Mouse (Mus musculus) frontal cortex, postnatal 14 days (tissue): ENCODE results near the gene Bdh1.
"Not testable (repeated sequence)": the region's sequence is repeated elsewhere in the genome, so short reads cannot be mapped to it uniquely, and the experiment has no call there.

Experiments used
- DNase-seq, 2 experiments: peaks; one replicate each; pipeline ENCODE4 v3.0.0; 2022; ENCODE audit warnings: low spot score in 2 of 2

Gene Bdh1

DNA sequence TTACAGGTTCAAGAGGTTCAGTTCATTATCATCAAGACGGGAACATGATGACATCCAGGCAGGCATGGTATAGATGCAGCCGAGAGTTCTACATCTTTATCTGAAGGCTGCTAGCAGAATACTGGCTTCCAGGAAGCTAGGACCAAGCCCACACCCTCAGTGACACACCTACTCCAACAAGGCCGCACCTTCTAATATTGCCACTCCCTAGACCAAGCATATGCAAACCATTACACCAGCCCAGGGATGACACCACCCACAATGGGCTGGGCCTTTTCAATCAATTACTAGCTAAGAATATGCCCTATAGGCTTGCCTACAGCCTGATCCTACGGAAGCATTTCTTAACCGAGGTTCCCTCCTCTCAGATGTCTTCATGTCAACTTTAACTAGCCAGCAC is 42.9 kb downstream of the Bdh1 start:
- DNase-seq = no peak

DNA sequence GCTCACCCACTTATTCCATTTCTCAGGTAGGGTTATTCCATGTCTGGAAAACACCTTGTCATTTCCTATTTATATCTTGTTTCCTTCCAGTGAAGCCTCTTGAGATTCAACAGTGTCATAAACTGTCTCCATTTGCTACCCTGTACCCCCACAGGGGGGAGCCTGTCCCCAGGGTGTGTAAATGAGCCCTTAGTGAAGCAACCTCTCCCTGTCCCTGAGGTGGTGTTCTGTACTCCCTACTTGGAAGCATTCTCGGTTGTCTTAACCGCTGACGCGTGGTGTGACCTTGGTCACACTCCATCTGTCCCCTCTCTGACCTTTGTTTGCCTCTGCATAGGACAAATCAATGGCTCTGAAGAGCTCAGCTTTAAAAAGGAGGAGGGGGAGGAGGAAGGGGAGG is 43.5 kb downstream of the Bdh1 start:
- peak in 1 of 2 experiments; percentile 60 for DNase-seq

DNA sequence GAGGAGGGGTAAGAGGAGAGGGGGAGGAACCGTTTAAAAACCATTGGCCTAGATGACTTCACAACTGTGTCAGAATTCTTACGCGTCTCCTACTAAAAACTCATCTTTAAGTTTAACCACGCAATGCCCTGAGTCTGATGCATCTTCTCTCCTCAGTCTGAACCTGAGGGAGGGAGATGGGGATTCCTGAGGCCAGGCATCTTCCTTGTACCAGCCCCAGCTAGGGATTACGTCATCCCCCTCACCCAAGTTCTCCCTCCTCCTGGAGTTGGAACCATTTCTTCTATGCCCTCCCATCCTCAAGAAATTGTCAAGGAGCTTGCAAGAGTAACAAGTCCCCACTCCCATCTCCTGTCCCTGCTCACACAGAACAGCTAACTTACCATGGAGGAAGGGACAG is 44.0 kb downstream of the Bdh1 start:
- no peak for DNase-seq

DNA sequence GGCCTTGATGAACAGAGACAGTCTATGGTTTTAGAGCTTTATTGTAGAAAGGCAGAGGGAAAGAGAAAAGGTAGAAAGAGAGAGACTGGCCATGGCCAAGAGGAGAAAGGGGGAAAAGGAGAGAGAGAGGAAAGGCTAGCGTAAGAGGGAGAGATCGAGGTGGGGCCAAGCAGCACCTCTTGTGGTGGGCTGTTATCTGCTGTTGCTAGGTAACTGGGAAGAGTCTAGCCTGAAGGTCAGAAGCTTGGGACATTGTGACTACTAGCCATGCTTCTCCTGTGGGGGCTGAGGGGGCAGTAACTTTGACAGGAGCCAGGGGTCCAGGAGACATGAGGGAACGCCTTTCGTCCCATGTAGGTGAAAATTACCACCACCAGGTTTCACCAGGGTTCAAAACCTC is 48.7 kb downstream of the Bdh1 start:
- DNase-seq = not testable (repeated sequence)

DNA sequence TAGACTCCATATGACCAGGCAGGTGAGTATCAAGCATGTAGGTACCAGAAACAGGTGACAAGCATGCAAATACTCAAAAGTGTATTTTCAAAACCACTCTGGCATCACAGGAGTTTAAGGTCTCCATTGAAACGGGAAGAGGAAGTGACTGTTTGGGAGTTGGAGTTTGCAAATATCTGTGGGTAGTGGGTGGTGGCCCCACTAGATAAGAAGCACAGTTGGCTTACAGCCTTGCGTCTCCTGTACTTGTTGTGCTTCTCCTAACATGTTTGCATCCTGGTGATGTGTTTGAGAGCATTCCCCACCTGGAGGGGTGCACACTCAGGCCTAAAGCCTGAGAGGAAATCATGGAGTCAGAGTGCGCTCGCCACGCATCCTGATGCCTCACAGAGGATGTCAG is 49.9 kb downstream of the Bdh1 start:
- no peak for DNase-seq

DNA sequence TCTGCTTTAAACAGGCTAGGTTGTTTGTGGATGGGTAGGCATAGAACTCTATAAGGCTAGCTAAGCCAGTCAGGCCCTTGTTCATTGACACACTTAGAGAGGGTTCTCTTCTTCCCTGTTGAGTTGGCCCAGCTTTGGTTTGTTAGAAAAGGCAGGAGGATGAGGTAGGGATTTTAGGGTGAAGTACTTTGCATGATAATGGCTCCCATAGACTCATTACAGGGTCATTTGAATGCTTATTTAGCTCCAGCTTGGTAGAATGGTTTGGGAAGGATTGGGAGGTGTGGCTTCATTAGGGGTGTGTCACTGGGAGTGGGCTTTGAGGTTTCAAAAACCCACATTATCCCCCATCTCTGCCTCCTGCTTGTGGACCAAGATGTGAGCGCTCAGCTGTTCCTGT is 51.1 kb downstream of the Bdh1 start:
- DNase-seq = no peak

DNA sequence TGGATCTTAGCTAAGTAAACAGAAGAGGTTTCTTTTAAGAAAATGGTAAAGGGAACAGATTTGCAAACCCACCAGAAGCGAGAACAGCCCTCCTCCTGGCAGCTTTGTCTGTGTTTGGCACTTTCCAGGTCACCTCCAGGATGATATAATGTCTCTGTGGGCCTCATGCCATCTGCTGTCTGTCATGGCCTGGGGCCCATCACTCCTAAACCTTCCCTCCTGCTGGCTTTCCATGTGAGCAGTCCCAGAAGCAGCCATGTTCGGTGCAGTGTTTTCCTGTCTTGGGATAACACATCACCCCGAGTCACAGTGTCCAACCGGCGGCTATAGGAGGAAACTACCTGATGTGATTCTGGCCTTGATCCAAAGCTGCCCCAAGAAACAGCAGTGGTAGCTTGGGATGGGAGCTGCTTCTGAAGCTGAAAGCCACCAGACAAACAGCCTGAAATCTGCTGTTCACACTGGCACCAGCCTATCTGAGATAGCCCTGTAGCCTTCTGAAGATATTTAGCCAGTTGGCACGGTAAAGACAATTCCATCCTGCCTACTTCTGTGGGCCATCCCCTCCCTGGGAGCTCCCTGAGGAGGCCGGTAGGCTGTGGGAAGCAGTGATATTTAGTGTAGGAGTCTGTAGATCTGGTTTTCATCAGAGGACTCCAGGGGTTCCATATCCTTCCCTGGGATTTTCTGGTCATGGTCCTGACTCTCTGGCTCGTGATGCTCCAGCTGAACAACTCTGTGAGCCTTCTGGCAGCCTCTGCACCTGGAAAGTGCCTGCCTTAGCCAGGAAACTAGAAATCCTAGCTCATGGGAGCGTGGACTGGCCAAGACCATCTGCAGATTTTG is 53.3 kb downstream of the Bdh1 start:
- no peak for DNase-seq

DNA sequence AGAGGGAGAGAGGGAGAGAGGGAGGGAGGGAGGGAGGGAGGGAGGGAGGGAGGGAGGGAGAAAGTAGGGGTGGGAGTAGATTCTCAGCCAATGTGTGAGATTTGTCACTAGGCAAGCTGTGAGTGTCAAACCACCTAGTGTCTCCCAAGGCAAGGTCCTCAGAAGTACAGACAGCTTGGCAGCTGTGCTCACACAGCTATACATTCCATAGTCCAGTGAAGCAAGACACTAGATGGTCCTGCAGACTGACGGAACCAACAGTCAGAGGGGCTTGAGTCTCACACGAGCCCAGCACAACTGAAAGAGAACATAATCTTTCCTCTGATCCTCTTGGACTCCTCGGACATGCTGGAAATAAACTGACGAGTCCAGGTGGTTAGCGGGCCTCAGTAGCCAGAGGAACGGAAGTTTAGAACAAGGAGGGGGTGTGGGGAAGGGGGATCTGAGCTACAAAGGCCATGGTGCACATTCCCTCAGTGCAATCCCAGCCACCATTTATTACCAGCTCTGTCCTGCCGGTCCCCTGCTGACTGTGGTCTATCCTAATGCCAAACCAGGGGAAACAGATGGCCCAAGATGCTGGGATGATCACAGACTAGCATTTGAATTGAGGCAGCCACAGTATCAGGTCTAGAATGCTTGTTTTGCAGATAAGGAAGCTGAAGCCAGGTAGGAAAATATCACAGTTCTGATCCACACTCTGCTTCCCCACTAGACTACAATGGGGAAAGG is 55.0 kb downstream of the Bdh1 start:
- DNase-seq = no peak

DNA sequence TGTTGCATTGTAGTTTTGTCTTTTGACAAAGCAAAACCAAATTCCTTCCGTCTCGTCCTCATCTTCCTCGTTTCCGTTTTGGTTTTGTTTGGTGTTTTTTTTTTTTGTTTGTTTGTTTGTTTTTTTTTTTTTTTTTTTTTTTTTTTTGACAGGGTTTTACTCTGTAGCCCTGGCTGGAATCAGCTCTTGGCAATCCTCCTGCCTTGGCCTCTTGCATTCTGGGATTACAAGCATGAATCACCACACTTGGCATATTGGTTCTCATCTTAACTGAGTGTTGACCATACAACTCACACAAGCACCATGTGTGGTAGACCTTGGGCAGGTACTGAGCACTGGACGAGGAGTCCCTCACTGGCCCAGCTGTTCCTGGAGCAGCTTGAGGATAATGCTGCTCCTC is 63.3 kb downstream of the Bdh1 start:
- DNase-seq = no peak

DNA sequence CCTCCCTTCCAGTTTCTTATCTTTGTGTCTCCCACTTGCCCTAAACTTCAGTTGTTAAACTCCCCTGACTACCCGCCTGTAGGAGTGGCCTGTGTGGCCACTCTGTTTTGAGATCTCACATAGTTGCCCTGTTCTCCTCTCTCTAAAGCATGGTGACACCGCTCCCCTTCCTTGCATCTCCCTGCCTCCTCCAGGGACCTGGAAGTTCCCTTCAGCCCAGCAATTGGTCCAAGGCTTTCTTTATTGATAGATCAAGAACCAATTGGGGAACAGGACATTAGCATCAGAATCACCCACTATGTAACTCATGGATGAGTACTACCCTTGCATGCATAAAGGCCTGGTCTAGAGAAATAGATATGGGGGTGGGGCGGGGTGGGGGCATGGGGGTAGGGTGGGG is 65.2 kb downstream of the Bdh1 start:
- DNase-seq = no peak

DNA sequence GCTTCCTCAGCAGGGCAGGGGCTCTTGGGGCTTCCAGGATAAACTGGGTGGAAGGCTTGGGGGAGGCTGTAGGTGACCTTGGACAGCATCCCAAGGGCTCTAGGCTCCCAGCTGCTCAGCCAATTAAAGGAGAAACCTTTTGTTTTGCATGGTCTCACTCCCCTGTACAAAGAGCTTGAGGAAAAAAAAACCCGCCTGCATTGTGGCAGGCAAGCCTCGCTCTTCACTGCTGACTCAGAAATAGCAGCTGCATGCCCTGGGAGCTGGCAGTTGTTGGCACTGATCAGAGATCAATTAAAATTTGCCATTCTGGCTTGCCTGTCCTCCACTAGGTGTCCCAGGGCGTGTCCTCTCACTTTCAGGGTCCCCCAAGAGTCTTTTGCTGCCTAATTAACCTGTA is 67.0 kb downstream of the Bdh1 start:
- DNase-seq = no peak

DNA sequence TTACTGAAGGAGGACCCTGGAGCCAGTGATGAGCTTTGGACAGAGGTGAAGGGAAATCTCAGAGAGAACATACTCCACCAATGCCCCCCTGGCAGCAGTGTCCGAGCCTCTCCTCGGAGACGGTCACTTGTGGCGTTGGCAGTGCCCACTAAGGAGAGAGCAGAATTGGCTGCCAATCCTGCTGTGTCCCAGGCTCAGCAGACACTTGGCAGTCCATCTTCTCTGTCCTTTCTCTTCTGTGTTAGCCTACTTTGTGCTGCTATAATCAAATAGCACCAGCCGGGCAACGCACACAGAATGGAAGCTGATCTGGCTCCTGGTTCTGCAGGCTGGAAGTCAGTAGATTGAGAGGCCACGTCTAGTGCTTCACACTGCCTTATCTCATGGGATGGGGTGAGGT is 68.9 kb downstream of the Bdh1 start:
- DNase-seq = no peak

DNA sequence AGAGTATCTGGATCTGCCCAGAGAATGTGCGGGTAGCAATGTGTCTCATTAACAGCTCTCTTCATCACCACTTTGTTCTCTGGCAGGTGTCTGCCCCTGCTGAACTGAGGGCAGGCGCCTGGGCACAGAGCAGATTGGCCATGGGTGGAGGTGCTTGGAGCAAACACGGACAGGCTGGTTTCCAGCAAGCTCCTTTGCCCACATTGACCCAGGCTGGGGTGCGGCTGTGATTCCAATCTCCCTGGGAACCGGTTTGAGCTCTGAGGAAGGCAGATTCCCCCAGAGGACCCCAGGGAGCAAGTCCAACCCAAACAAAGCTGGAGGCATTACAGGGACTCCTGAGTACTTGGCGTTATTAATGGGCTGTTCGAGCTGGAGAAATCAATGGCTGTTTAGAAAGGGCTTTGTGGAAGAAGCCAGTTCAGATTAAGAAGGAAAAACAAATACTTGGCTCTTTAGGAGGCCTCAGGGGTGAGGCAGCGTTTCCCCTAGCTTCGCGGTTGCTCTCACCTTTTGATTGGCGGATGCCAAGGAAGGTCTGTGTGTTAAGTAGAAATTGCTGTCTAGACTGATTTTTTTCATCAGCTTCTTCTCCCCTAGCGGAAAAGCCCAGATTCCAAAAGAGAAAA is 71.0 kb downstream of the Bdh1 start:
- DNase-seq = no peak

DNA sequence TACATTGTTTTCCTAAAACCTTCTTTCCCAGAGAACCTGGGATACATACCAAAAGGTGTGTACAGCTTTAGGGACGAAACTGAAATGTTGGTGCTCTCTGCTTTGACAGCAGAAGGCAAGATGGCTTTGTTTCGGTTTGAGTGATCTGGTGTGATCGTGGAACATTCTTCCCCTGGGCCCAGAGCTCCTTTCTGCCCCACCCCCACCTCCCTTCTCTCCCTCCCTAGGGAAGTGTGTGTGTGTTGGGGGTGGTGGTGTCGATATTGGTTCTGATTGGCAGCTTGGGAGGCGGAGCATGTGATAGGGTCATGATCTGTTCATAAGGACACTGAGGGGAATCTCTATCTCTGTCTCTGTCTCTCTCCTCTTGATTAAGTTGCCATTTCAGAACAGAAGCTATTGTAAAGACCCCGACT is 71.5 kb downstream of the Bdh1 start:
- DNase-seq = no peak

DNA sequence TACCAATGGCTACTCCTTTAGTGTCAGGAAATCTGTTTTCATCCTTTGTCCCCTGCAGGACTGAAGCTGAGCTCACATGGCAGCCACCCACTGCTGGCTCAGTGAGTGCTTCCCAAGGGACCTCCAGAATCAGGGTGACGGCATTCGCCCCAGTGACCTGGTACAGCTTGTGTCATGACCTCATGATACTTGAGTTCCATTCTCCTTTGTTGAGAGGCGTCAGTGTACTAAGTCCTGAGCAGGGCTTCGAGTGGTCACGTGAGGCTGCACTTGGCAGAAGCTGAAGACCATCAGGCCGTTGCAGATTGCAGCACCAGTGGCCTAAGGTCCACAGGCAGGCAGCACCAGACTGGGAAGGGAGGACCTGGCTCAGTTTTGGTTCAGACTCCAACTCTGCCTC is 71.9 kb downstream of the Bdh1 start:
- no peak for DNase-seq

DNA sequence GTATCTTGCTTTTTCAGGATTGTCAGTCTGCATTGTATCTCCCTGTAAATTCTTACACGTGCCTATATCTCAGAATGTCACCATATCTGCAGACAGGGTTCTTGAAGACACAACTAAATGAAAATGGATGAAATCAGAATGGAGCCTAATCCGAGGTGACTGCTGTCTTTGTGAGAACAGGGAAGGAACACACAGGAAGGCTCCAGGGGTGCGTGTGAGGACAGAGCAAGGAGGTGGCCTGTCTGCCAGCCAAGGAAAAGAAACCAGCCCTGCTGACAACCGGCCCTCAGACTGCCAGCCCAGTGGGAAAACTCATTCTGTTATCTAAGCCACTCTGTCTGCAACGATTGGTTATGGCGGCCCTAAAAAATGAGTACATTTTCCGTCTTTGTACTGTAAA is 73.3 kb downstream of the Bdh1 start:
- DNase-seq = no peak

DNA sequence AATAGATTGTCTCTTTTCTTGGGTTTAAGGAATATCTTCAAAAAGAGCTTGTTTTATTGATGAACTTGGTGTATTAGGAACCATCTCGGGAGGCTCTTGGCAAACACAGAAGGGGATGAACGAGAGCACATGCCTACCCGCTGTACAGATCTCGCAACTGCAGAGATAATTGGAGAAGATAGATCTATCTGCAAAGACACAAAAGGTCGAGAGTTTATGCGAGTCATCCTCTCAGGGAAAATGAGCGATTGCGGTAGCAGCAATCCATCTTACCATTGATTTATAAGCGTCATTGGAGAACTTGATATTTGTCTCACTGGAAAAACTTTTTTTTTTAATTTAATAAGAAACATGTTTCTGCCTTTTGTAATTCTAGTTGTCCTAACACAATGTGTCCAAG is 73.7 kb downstream of the Bdh1 start:
- no peak for DNase-seq

DNA sequence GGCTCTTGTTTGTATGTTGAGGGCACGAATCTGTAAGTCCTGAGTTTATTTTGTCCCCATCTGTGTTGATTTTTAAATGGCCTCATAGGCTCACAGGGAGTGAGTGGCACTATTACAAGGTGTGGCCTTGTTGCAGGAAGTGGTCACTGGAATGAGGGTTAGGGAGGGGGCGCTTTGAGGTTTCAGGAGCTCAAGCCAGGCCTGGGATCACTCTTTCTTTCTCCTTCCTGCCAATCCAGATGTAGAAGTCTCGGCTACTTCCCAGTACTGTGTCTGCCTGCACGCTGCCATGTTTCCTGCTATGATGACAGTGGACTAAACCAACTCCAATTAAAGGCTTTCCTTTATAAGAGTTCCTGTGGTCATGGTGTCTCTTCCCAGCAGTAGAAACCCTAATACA is 76.3 kb downstream of the Bdh1 start:
- no peak for DNase-seq

DNA sequence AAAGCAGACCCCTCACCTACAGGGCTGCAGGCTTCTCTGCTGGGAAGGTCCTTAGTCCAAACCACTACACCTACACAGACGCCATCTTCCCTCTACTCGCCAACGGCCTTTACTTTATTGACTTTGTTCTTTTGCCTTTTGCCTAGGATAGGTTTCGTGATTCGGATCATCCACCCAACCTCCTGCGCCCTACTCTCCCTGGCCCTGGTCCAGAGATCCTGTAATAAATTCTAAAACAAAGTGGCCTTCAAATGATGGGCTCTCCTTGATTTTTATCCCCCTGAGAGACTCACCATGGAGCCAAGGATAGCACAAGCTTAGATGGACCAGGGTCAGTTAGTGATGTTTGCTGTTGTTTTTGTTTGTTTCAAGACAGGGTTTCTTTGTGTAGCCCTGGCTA is 76.9 kb downstream of the Bdh1 start:
- no peak for DNase-seq

DNA sequence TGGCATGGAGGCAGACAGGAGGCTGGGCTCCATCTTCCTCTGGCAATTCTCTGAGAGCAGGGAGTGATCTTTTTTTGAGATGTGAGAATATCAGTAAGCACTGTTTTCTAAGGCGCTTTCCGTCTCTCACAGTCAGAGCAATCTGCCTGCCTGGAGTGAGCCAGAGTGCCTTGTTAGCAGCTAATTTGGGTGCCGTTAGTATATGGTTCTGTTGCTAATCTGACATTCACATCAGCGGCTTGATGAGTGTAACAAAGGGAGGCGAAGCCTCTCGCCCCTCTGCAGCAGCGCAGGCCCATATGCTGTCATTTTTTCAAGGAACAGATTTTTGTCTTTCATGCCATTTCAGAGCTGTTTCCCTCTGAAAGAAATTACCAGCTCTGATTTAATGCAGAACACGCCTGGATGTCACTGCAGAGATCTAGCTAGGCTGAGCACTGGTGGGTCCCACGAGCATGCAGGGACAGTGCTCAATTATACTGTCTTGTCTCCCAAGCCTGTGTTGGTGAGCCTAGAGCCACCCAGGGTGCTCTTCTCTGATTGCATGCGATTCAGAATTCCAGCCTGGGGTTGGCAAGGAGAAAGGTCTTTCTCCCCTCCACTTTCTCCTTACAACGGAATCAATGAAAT is 77.7 kb downstream of the Bdh1 start:
- peak; percentile 54 to 60 for DNase-seq

DNA sequence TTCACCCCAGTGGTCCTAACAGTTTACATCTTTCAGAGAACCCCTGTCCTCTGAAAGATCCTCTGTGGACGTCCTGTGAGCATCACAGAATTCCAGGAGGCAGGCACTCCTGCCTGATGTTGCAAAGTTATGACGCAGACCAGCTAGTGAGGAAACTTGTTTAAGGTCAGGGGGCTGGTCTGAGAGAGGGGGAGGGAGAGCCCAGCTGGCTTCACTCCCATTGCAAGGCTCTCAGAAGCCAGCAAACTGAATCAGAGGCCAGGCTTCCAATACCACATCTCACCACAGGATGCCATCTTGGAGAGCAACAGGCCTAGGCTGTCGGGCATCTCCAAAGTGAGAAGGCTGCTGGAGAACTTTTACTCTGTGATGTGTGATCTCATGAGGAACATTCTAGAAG is 78.5 kb downstream of the Bdh1 start:
- no peak for DNase-seq

DNA sequence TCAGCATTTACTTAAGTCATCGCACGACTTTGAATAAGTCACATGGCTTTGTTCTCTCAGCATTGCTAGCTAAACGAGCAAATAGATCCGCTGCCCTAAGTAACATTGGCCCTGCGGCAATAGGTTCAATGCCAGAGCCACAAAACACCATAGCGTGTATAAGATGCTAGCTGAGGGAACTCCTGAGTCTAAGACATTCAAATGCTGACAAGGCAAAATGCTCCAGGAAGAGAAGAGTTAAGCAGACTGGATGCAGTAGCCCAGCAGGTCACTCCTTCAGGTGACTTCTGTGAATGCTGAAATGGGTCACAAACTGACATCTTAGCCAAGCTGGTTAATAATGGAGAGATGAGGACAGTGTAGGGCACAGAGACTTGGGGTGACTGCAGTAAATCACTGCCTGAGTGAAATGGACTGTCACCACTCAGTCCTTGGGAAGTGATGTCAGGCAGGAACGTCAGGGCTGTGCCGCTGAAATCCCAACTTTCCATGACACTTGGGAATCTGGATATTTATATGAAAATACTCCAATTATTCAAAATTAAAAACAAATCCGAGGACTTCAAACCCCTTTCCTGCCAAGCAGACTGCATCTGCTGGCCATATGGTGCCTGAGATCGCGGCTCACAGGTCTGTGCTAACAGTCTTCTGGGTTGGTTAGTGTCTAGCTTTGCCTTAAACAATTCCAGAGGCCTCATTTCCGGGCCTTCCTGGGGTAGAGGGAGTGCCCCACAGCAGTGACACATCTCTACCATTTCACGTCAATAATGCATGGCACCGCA is 79.1 kb downstream of the Bdh1 start:
- no peak for DNase-seq
